Mouse (Mus musculus) ES-Bruce4 (cell line): ENCODE measurements around the gene H2-Eb2. TPM values are rescaled to one million over a fixed set of nuclear protein-coding genes. Genes with fewer than 3 reads are reported as not detected.
"Not testable (repeated sequence)": the region's sequence is repeated elsewhere in the genome, so short reads cannot be mapped to it uniquely, and the experiment has no call there.

Experiments
- H3K27ac ChIP-seq: 2 replicates; pipeline ENCODE4 v1.5.1; 2012; ENCODE audit warnings: low read length, inconsistent platforms; ENCODE audit not compliant: insufficient read depth
- H3K27me3 ChIP-seq: 2 replicates; pipeline ENCODE4 v1.6.1; 2012; ENCODE audit warnings: mild to moderate bottlenecking, low read length, inconsistent platforms; ENCODE audit not compliant: control insufficient read depth, poor library complexity, insufficient read depth, severe bottlenecking
- H3K36me3 ChIP-seq: 2 replicates; pipeline ENCODE4 v1.6.1; 2012; ENCODE audit warnings: inconsistent platforms, mild to moderate bottlenecking, low read length, moderate library complexity; ENCODE audit not compliant: control insufficient read depth, poor library complexity, insufficient read depth, severe bottlenecking
- H3K4me1 ChIP-seq: one replicate; pipeline ENCODE4 v1.8.1; 2011; ENCODE audit warnings: low read length; ENCODE audit not compliant: control insufficient read depth, insufficient read depth
- H3K4me3 ChIP-seq: 2 replicates; pipeline ENCODE4 v1.5.1; 2011; ENCODE audit warnings: low read depth, mild to moderate bottlenecking, low read length
- H3K9ac ChIP-seq: 2 replicates; pipeline ENCODE4 v1.6.1; 2012; ENCODE audit warnings: low read depth, mild to moderate bottlenecking, inconsistent platforms; ENCODE audit not compliant: poor library complexity, severe bottlenecking
- H3K9me3 ChIP-seq: replicated peaks from 2 replicates; pipeline ENCODE4 v1.6.1; 2012; ENCODE audit warnings: mild to moderate bottlenecking, low read length, inconsistent platforms; ENCODE audit not compliant: control insufficient read depth, poor library complexity, insufficient read depth, severe bottlenecking
- CTCF ChIP-seq: IDR thresholded peaks from one replicate; pipeline ENCODE4 v1.8.1; 2011; ENCODE audit warnings: low read depth, low read length
- EP300 ChIP-seq: IDR thresholded peaks from 2 replicates; pipeline ENCODE4 v1.6.1; 2011; ENCODE audit warnings: low read depth, low read length; ENCODE audit not compliant: insufficient read depth
- POLR2A ChIP-seq: IDR thresholded peaks from one replicate; pipeline ENCODE4 v1.8.1; 2011; ENCODE audit warnings: low read length; ENCODE audit not compliant: insufficient read depth
- polyA plus RNA-seq: library from polyadenylated mRNA; stranded (reverse); fragments of >200 nt; gene quantifications from 2 replicates; pipeline ENCODE4 v1.2.4, GENCODE M21; 2011; ENCODE audit warnings: low read depth; ENCODE audit not compliant: missing spikeins, insufficient read depth, insufficient read length

Gene H2-Eb2
- polyA plus RNA-seq, 1 experiment = not detected

DNA sequence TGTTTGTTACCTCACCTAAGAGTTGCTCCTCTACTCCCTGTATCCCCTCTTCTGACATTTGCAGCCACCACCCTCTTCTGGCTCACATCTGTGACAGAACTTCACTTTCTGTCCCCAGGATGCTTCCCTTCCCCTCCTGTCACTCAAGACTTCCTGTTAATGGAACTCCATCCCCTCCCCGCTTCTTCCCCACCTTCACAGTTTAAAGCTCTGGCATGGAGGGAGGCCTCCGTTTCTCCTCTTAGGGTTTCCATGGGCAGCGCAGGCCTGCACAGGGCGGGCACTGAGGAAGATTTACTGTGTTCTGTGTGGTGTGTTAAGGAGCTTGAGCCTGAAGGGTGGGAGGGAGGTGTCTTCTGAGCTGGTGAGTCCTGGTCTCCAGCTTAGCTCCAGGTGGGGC, 17.3 kb upstream of the H2-Eb2 start:
- Histone ChIP-seq H3K9ac (no peak overlapping the region), H3K4me1 (no peaks in the 10 kb centered on the region), H3K9me3 (no peaks in the 10 kb centered on the region), H3K36me3 (no peaks in the 10 kb centered on the region), H3K27me3 (no peaks in the 10 kb centered on the region), H3K27ac (no peak overlapping the region), H3K4me3 (no peak overlapping the region)
- TF ChIP-seq EP300 = no peak
- no peak for TF ChIP-seq POLR2A
- no peak for TF ChIP-seq CTCF

DNA sequence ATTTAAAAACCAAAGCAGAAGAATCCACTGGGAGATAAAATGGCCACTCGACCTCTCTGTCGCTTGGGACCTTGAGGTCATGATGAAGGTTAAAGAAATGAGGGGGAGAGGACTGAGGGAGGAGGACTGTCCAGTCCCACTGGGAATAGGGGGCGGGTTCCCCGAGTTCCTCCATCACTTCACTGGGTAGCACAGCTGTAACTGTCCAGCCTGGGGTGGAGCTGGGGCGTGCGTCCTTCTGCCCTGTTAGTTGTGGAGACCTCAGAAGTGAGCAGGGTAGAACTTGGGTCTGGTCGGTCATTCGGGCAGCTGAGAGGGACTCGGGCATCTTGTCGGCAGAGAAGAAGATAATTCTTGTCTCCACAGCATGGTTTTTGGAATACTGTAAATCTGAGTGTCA, 16.2 kb upstream of the H2-Eb2 start:
- Histone ChIP-seq H3K9ac (no peak overlapping the region), H3K4me1 (no peaks in the 10 kb centered on the region), H3K27ac (no peak overlapping the region), H3K9me3 (no peaks in the 10 kb centered on the region), H3K36me3 (no peaks in the 10 kb centered on the region), H3K27me3 (no peaks in the 10 kb centered on the region), H3K4me3 (peak overlapping the region; percentile 51)
- TF ChIP-seq POLR2A = no peak
- TF ChIP-seq EP300 = no peak
- TF ChIP-seq CTCF = no peak

DNA sequence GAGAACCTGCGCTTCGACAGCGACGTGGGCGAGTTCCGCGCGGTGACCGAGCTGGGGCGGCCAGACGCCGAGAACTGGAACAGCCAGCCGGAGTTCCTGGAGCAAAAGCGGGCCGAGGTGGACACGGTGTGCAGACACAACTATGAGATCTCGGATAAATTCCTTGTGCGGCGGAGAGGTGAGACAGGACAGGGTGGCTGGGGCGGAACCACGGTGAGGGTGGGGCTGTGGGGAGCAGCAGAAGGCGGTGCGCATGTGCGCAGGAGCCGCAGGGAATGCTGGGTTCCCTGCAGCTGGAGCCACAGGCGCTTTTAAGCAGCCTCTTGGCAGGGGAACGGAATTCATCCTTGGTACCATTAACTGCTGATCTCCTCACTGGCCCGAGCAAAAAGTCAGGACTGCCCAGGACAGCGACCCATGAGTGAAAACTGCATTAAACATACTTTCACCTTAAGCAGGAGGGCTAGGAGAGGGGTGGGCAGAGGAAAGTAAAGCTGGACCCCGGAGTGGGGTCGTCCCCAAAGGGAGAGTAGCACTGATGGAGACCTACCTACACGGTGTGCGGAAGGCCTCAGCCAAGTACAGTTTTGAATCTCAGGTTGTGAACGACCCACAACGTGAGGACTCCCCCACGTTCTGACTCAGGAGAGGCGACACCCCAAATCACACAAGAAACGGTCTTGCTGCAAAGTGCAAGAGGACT, 15.6 kb upstream of the H2-Eb2 start:
- no peak overlapping the region for H3K9ac ChIP-seq
- peak overlapping the region; percentile 51 for H3K4me3 ChIP-seq
- no peak overlapping the region for H3K27ac ChIP-seq
- H3K36me3 ChIP-seq = no peaks in the 10 kb centered on the region
- no peaks in the 10 kb centered on the region for H3K9me3 ChIP-seq
- H3K27me3 ChIP-seq = no peaks in the 10 kb centered on the region
- TF ChIP-seq POLR2A = no peak
- no peak for TF ChIP-seq CTCF
- no peak for TF ChIP-seq EP300
- no peaks in the 10 kb centered on the region for H3K4me1 ChIP-seq

DNA sequence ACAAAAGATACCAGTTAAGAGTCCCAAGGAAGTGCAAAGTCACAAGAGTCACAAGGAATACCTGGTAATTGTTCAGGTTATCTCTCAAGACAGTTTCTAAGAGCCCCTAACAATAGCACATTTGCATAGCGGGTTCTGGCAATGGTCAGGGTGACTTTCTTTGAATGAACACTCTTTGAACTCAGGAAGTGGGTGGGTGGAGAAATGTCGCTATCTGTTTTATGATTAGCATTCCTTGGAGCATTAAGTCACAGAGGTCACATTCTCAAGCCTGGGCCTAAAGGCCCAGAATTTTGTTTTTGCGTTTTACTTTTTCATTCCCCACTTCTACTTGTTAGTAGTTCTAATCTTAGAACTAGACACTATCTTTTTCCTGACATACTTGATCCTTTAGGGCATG, 14.9 kb upstream of the H2-Eb2 start:
- H3K9me3 ChIP-seq, H3K4me1 ChIP-seq, H3K36me3 ChIP-seq, H3K4me3 ChIP-seq, H3K9ac ChIP-seq, H3K27me3 ChIP-seq, H3K27ac ChIP-seq: not testable (repeated sequence)

DNA sequence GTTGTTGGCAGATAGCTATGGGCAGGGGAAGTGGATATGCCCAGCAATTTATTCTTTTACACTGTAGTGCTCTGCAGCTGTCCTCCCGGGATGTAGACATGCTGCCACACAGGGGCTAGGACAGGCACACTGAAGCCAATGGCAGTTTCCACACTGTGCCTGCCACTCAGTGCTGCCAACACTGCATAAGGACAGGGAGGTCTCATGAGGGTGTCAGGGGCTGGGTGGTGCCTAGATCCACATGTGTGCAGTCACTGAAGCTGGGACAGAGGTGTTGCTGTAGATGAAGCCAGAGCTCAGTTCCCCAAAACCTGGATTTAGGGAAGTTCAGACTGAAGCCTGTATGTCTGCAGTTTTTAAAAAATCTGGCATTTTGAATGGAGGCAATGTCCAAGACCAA, 13.3 kb upstream of the H2-Eb2 start:
- Histone ChIP-seq H3K9ac (no peak overlapping the region), H3K27me3 (no peaks in the 10 kb centered on the region), H3K4me1 (no peaks in the 10 kb centered on the region), H3K9me3 (no peaks in the 10 kb centered on the region), H3K36me3 (no peaks in the 10 kb centered on the region), H3K4me3 (no peak overlapping the region), H3K27ac (no peak overlapping the region)
- no peak for TF ChIP-seq EP300
- TF ChIP-seq CTCF = no peak

DNA sequence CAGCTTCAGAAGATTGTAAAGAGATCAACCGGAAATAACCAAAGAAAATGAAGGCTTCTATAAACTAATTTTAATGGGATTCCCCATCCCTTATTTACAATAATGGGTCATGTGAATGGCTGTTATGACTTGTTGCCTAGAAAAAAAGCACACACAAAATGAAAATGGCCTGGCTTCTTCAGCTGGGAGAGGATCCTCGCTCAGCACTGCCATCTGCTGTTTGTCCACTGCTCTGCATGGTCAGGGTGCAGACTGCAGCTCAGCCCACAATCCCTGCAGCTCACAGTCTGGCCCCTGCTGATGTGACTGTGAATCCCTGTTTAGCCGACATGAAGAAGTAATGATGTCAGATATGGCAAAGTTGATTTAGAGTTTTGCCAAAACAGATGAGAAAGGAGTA, 12.1 kb upstream of the H2-Eb2 start:
- H3K4me1 ChIP-seq = no peaks in the 10 kb centered on the region
- no peaks in the 10 kb centered on the region for H3K27me3 ChIP-seq
- H3K4me3 ChIP-seq = no peak overlapping the region
- TF ChIP-seq POLR2A (no peak), CTCF (peak; percentile 96)
- H3K9ac ChIP-seq = no peak overlapping the region
- no peak overlapping the region for H3K27ac ChIP-seq
- H3K36me3 ChIP-seq = no peaks in the 10 kb centered on the region
- H3K9me3 ChIP-seq = no peaks in the 10 kb centered on the region
